Mouse (Mus musculus): ENCODE results near the gene Nedd4. TPM values are rescaled to one million over a fixed set of nuclear protein-coding genes. Genes with fewer than 3 reads are reported as not detected.

The Nedd4 gene
- polyA plus RNA-seq, 1 experiment: 1,364 TPM

- Histone ChIP-seq H3K4me3 (ENCODE audit: insufficient read depth, low read length) (no peak overlapping the region), H3K4me1 (ENCODE audit: control insufficient read depth, insufficient read depth, low read length) (peaks cover 2% of the 10 kb centered on the region; the same call in 1 of the 2 replicates), H3K27ac (ENCODE audit: insufficient read depth, low read length) (no peak overlapping the region)
- TF ChIP-seq POLR2A (IDR thresholded peaks at IDR 0.05; ENCODE audit: low read depth, low read length) (no peak), CTCF (IDR thresholded peaks at IDR 0.05; ENCODE audit: borderline replicate concordance, insufficient read depth, low read length) (no peak)
Observed at GRCm38 (mm10) chr9:72674957-72675744, 13.0 kb downstream of the Nedd4 start.

DNA sequence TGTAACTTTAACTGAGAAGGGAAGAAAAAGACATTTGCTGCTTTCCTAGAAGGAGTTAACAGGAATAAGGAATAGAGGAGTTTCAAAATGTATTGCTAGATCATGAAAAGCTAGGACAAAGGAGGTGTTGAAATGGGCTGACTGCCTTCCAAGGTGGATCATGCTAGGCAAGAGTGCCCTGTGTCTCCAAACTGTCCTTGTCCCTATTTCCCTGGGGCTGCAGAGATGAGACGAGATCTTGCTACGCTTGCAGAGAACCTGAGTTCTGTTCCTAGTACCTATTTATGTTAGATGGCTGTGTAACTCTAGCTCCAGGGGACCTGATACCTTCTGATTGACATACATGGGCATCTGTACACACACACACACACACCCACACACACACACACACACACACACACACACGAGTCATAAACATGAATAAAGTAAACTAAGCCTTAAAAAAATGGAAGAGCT is 13.6 kb downstream of the Nedd4 start:
- TF ChIP-seq CTCF (IDR thresholded peaks at IDR 0.05; ENCODE audit: borderline replicate concordance, insufficient read depth, low read length): no peak
- TF ChIP-seq POLR2A (IDR thresholded peaks at IDR 0.05; ENCODE audit: low read depth, low read length): no peak
- Histone ChIP-seq H3K4me1 (ENCODE audit: control insufficient read depth, insufficient read depth, low read length) (no peaks in the 10 kb centered on the region; the same call in 1 of the 2 replicates), H3K4me3 (ENCODE audit: insufficient read depth, low read length) (no peak overlapping the region), H3K27ac (ENCODE audit: insufficient read depth, low read length) (no peak overlapping the region)

DNA sequence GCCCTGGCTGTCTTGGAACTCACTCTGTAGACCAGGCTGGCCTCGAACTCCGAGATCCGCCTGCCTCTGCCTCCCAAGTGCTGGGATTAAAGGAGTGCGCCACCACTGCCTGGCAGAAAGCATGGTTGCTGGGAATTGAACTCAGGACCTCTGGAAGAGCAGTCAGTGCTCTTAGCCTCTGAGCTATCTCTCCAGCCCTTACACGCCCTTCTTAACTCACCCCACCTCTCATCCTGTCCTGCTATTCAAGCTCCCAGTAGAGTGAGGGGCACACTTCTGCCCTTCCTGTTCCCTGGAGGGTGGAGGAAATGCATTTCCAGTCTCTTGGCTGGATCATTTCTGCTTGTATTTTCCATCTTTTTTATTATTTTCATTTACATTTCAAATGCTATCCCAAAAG is 15.5 kb downstream of the Nedd4 start:
- H3K4me1 ChIP-seq (ENCODE audit: control insufficient read depth, insufficient read depth, low read length): no peaks in the 10 kb centered on the region; the same call in 1 of the 2 replicates
- TF ChIP-seq CTCF (IDR thresholded peaks at IDR 0.05; ENCODE audit: borderline replicate concordance, insufficient read depth, low read length): no peak
- TF ChIP-seq POLR2A (IDR thresholded peaks at IDR 0.05; ENCODE audit: low read depth, low read length): no peak
- no peak overlapping the region for H3K4me3 ChIP-seq (ENCODE audit: insufficient read depth, low read length)
- no peak overlapping the region for H3K27ac ChIP-seq (ENCODE audit: insufficient read depth, low read length)

DNA sequence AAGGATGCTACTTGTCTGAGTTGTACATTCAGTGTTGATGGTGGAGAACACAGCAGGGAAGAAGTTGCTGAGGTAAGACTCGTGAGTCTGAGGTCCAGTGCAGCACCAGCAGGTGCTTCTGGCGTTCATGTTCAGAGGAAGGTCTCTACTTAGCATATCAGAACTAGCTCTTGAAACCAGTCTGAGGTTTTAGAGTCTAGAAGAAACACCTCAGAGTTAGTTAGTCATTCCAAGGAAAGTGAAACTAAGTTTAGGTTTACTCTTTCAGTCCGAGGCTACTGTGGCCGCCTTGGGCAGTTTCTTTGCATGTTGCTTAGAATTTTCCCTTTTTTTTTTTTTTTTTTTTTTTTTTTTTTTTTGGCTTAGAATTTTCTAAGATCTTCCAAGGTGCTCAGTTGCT is 16.6 kb downstream of the Nedd4 start:
- Histone ChIP-seq H3K27ac (ENCODE audit: insufficient read depth, low read length) (no peak overlapping the region), H3K4me1 (ENCODE audit: control insufficient read depth, insufficient read depth, low read length) (no peaks in the 10 kb centered on the region; the same call in 1 of the 2 replicates), H3K4me3 (ENCODE audit: insufficient read depth, low read length) (no peak overlapping the region)
- no peak for TF ChIP-seq CTCF (IDR thresholded peaks at IDR 0.05; ENCODE audit: borderline replicate concordance, insufficient read depth, low read length)
- no peak for TF ChIP-seq POLR2A (IDR thresholded peaks at IDR 0.05; ENCODE audit: low read depth, low read length)

GRCm38 (mm10) chr9:72681652-72682228 is 19.6 kb downstream of the Nedd4 start:
- no peak overlapping the region for H3K27ac ChIP-seq (ENCODE audit: insufficient read depth, low read length)
- H3K4me1 ChIP-seq (ENCODE audit: control insufficient read depth, insufficient read depth, low read length): peaks cover 4% of the 10 kb centered on the region
- no peak overlapping the region for H3K4me3 ChIP-seq (ENCODE audit: insufficient read depth, low read length)
- TF ChIP-seq POLR2A (IDR thresholded peaks at IDR 0.05; ENCODE audit: low read depth, low read length): no peak
- no peak for TF ChIP-seq CTCF (IDR thresholded peaks at IDR 0.05; ENCODE audit: borderline replicate concordance, insufficient read depth, low read length)

- Histone ChIP-seq H3K27ac (ENCODE audit: insufficient read depth, low read length) (no peak overlapping the region), H3K4me1 (ENCODE audit: control insufficient read depth, insufficient read depth, low read length) (peaks cover 4% of the 10 kb centered on the region), H3K4me3 (ENCODE audit: insufficient read depth, low read length) (no peak overlapping the region)
- TF ChIP-seq CTCF (IDR thresholded peaks at IDR 0.05; ENCODE audit: borderline replicate concordance, insufficient read depth, low read length) (no peak), POLR2A (IDR thresholded peaks at IDR 0.05; ENCODE audit: low read depth, low read length) (no peak)
Observed at GRCm38 (mm10) chr9:72683268-72683667, 21.1 kb downstream of the Nedd4 start.

- H3K27ac ChIP-seq (ENCODE audit: insufficient read depth, low read length): no peak overlapping the region
- no peak overlapping the region for H3K4me3 ChIP-seq (ENCODE audit: insufficient read depth, low read length)
- no peak for TF ChIP-seq CTCF (IDR thresholded peaks at IDR 0.05; ENCODE audit: borderline replicate concordance, insufficient read depth, low read length)
- TF ChIP-seq POLR2A (IDR thresholded peaks at IDR 0.05; ENCODE audit: low read depth, low read length): no peak
Observed at GRCm38 (mm10) chr9:72685231-72685630, 23.1 kb downstream of the Nedd4 start.

GRCm38 (mm10) chr9:72686506-72686905 is 24.4 kb downstream of the Nedd4 start:
- H3K4me1 ChIP-seq (ENCODE audit: control insufficient read depth, insufficient read depth, low read length): peaks cover 7% of the 10 kb centered on the region
- TF ChIP-seq POLR2A (IDR thresholded peaks at IDR 0.05; ENCODE audit: low read depth, low read length) (no peak), CTCF (IDR thresholded peaks at IDR 0.05; ENCODE audit: borderline replicate concordance, insufficient read depth, low read length) (no peak)
- H3K4me3 ChIP-seq (ENCODE audit: insufficient read depth, low read length): no peak overlapping the region
- H3K27ac ChIP-seq (ENCODE audit: insufficient read depth, low read length): no peak overlapping the region

More at GRCm38 (mm10) chr9:72685231-72685630, 23.1 kb downstream of the Nedd4 start:
- H3K4me1 ChIP-seq (ENCODE audit: control insufficient read depth, insufficient read depth, low read length): peaks cover 7% of the 10 kb centered on the region

DNA sequence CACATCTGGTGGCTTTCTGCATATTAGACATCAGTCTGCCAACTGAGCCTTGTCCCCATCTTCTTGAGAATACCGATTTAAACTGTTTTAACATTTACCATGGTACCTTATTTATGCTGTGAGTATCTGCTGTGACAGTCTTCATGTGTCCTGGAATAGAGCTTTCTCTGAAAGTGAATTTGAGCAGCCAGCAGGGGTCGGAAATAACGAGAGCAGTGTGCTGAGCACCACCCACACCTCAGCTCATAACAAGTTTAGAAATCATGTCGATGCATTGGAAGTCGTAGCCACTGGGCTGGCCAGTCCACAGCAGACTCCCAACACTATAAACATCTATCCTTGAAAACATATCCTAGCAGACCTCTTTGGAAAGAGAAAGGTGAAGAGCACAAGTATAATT is 27.4 kb downstream of the Nedd4 start:
- no peak for TF ChIP-seq POLR2A (IDR thresholded peaks at IDR 0.05; ENCODE audit: low read depth, low read length)
- TF ChIP-seq CTCF (IDR thresholded peaks at IDR 0.05; ENCODE audit: borderline replicate concordance, insufficient read depth, low read length): no peak
- Histone ChIP-seq H3K27ac (ENCODE audit: insufficient read depth, low read length) (no peak overlapping the region), H3K4me1 (ENCODE audit: control insufficient read depth, insufficient read depth, low read length) (peaks cover 13% of the 10 kb centered on the region)

DNA sequence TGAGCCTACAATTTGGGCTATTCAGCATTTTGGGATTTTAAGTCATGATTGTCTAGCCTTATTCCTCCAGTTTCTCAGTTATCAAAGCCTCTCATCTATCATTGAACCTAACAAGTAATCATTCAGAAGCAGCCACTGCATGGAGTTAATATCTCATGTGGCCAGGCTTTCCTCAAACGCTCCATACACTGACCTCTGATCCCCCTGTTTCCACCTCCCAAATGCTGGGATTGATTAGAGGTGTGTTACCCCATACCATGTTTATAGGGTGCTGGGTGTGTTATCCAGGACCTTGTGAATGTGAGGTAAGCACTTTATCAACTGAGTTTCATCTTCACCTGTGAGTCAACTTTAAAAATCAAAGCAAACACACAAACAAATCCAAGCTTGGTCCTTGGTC is 28.7 kb downstream of the Nedd4 start:
- TF ChIP-seq CTCF (IDR thresholded peaks at IDR 0.05; ENCODE audit: borderline replicate concordance, insufficient read depth, low read length): no peak
- no peak for TF ChIP-seq POLR2A (IDR thresholded peaks at IDR 0.05; ENCODE audit: low read depth, low read length)
- Histone ChIP-seq H3K4me3 (ENCODE audit: insufficient read depth, low read length) (no peak overlapping the region), H3K4me1 (ENCODE audit: control insufficient read depth, insufficient read depth, low read length) (peaks cover 13% of the 10 kb centered on the region), H3K27ac (ENCODE audit: insufficient read depth, low read length) (no peak overlapping the region)

More for the DNA sequence above, 27.4 kb downstream of the Nedd4 start:
- no peak overlapping the region for H3K4me3 ChIP-seq (ENCODE audit: insufficient read depth, low read length)
